Mouse (Mus musculus) kidney, postnatal 4 days (tissue): ENCODE data around the gene Mapk8ip3.

Experiments
- DNase-seq, 2 experiments: peaks; one replicate each; pipeline ENCODE4 v3.0.0; 2021; ENCODE audit warnings: mixed read lengths in 2 of 2

Mapk8ip3 gene

GRCm38 (mm10) chr17:24847386-24847785 lies 89.4 kb downstream of the Mapk8ip3 start:
- no peak for DNase-seq

GRCm38 (mm10) chr17:24844525-24844924 lies 92.3 kb downstream of the Mapk8ip3 start:
- no peak for DNase-seq

- DNase-seq = no peak
These were observed 94.1 kb downstream of the Mapk8ip3 start for GRCm38 (mm10) chr17:24842631-24843030.
